Mouse (Mus musculus): ENCODE measurements around the gene 4931428L18Rik.
A peak's percentile ranks its signal among the peaks of the same experiment; 100 is the strongest.
"Not testable (repeated sequence)": the region's sequence is repeated elsewhere in the genome, so short reads cannot be mapped to it uniquely, and the experiment has no call there.

4931428L18Rik gene

GRCm38 (mm10) chr1:31064817-31065740, 157.4 kb downstream of the 4931428L18Rik start:
- no peak for DNase-seq (ENCODE audit: inconsistent age in 2 of 2, low spot score in 1 of 2)

GRCm38 (mm10) chr1:31059806-31060205, 162.7 kb downstream of the 4931428L18Rik start:
- no peak for DNase-seq (ENCODE audit: inconsistent age in 2 of 2, low spot score in 1 of 2)

GRCm38 (mm10) chr1:31058861-31059351, 163.6 kb downstream of the 4931428L18Rik start:
- peak in 1 of 2 experiments; percentile 71 for DNase-seq (ENCODE audit: inconsistent age in 2 of 2, low spot score in 1 of 2)

- DNase-seq (ENCODE audit: inconsistent age in 2 of 2, low spot score in 1 of 2) = no peak
Observed at GRCm38 (mm10) chr1:31058196-31058595, 164.3 kb downstream of the 4931428L18Rik start.

- peak; percentile 69 to 89 for DNase-seq (ENCODE audit: inconsistent age in 2 of 2, low spot score in 1 of 2)
Observed at GRCm38 (mm10) chr1:31051370-31051921, 171.0 kb downstream of the 4931428L18Rik start.

- peak; percentile 81 to 93 for DNase-seq (ENCODE audit: inconsistent age in 2 of 2, low spot score in 1 of 2)
Observed at GRCm38 (mm10) chr1:31049954-31050652, 172.4 kb downstream of the 4931428L18Rik start.

- DNase-seq (ENCODE audit: inconsistent age in 2 of 2, low spot score in 1 of 2) = peak in 1 of 2 experiments; percentile 56
Observed at GRCm38 (mm10) chr1:31043208-31043607, 179.3 kb downstream of the 4931428L18Rik start.

- DNase-seq (ENCODE audit: inconsistent age in 2 of 2, low spot score in 1 of 2) = no peak
Observed at GRCm38 (mm10) chr1:31042793-31043192, 179.7 kb downstream of the 4931428L18Rik start.

- no peak for DNase-seq (ENCODE audit: inconsistent age in 2 of 2, low spot score in 1 of 2)
Observed at GRCm38 (mm10) chr1:31033851-31034534, 188.5 kb downstream of the 4931428L18Rik start.

GRCm38 (mm10) chr1:31032351-31032750, 190.1 kb downstream of the 4931428L18Rik start:
- no peak for DNase-seq (ENCODE audit: inconsistent age in 2 of 2, low spot score in 1 of 2)

GRCm38 (mm10) chr1:31023173-31023572, 199.3 kb downstream of the 4931428L18Rik start:
- DNase-seq (ENCODE audit: inconsistent age in 2 of 2, low spot score in 1 of 2) = no peak

- peak; percentile 92 to 97 for DNase-seq (ENCODE audit: inconsistent age in 2 of 2, low spot score in 1 of 2)
Observed at GRCm38 (mm10) chr1:31019283-31019682, 203.2 kb downstream of the 4931428L18Rik start.

GRCm38 (mm10) chr1:31017377-31017776, 205.1 kb downstream of the 4931428L18Rik start:
- no peak for DNase-seq (ENCODE audit: inconsistent age in 2 of 2, low spot score in 1 of 2)

- DNase-seq (ENCODE audit: inconsistent age in 2 of 2, low spot score in 1 of 2) = no peak
Observed at GRCm38 (mm10) chr1:31016068-31016467, 206.4 kb downstream of the 4931428L18Rik start.

GRCm38 (mm10) chr1:31015261-31015660, 207.2 kb downstream of the 4931428L18Rik start:
- DNase-seq (ENCODE audit: inconsistent age in 2 of 2, low spot score in 1 of 2) = no peak

- DNase-seq (ENCODE audit: inconsistent age in 2 of 2, low spot score in 1 of 2) = not testable (repeated sequence)
Observed at GRCm38 (mm10) chr1:30977868-30978267, 244.6 kb downstream of the 4931428L18Rik start, which contains the start of gene AC153137.1. Gene AC153137.1 (minus strand): TSS chr1:30977968.

- not testable (repeated sequence) for DNase-seq (ENCODE audit: inconsistent age in 2 of 2, low spot score in 1 of 2)
Observed at GRCm38 (mm10) chr1:30977239-30977638, 245.2 kb downstream of the 4931428L18Rik start.

GRCm38 (mm10) chr1:30951795-30952194, 270.7 kb downstream of the 4931428L18Rik start:
- DNase-seq (ENCODE audit: inconsistent age in 2 of 2, low spot score in 1 of 2) = peak in 1 of 2 experiments; percentile 51

GRCm38 (mm10) chr1:30950456-30950835, 272.0 kb downstream of the 4931428L18Rik start:
- no peak for DNase-seq (ENCODE audit: inconsistent age in 2 of 2, low spot score in 1 of 2)

GRCm38 (mm10) chr1:30949710-30950455, 272.6 kb downstream of the 4931428L18Rik start:
- DNase-seq (ENCODE audit: inconsistent age in 2 of 2, low spot score in 1 of 2) = peak; percentile 98 to 99
